Mouse (Mus musculus) neural tube, embryonic 13.5 days (tissue): ENCODE data around the gene Crhr1. TPM values are rescaled to one million over a fixed set of nuclear protein-coding genes. Genes with fewer than 3 reads are reported as not detected.

Source experiments
- ATAC-seq: fragments of 200-750 bp; cut with Nextera tagmentation; 2 replicates; pipeline ENCODE4 v1.8.0; 2017; ENCODE audit warnings: low read depth, mild to moderate bottlenecking, moderate TSS enrichment, moderate library complexity
- H3K27ac ChIP-seq: fragments of 300-500 bp; sonication (generic); replicated peaks from 2 replicates; pipeline ENCODE4 v1.5.1; 2015; ENCODE audit warnings: moderate library complexity, mild to moderate bottlenecking, inconsistent platforms
- H3K27me3 ChIP-seq: fragments of 300-500 bp; sonication (generic); 2 replicates; pipeline ENCODE4 v1.6.1; 2015; ENCODE audit warnings: mild to moderate bottlenecking, inconsistent platforms
- H3K36me3 ChIP-seq: fragments of 300-500 bp; sonication (generic); 2 replicates; pipeline ENCODE4 v1.6.1; 2015; ENCODE audit warnings: mild to moderate bottlenecking, inconsistent platforms
- H3K4me1 ChIP-seq: fragments of 300-500 bp; sonication (generic); replicated peaks from 2 replicates; pipeline ENCODE4 v1.6.1; 2015; ENCODE audit warnings: inconsistent platforms
- H3K4me2 ChIP-seq: fragments of 300-500 bp; sonication (generic); 2 replicates; pipeline ENCODE4 v1.6.1; 2015; ENCODE audit warnings: inconsistent platforms, mild to moderate bottlenecking, moderate library complexity
- H3K4me3 ChIP-seq: fragments of 300-500 bp; sonication (generic); 2 replicates; pipeline ENCODE4 v1.5.1; 2015; ENCODE audit warnings: mild to moderate bottlenecking, inconsistent platforms
- H3K9ac ChIP-seq: fragments of 300-500 bp; sonication (generic); 2 replicates; pipeline ENCODE4 v1.6.1; 2015; ENCODE audit warnings: moderate library complexity, mild to moderate bottlenecking, inconsistent platforms
- H3K9me3 ChIP-seq: fragments of 300-500 bp; sonication (generic); 2 replicates; pipeline ENCODE4 v1.6.1; 2016; ENCODE audit warnings: inconsistent platforms
- WGBS: fragments of 180-500 bp; shearing (Covaris S2); methylation state at CpG from one replicate; pipeline ENCODE4 v1.1.7; 2015; 5-methylcytosine and 5-hydroxymethylcytosine counted together
- polyA plus RNA-seq: library from polyadenylated mRNA; unstranded; fragments of >200 nt; fragmentation: Nextera tagmentation; extraction: Ambion mirVana; gene quantifications from 2 replicates; pipeline ENCODE4 v1.2.1, GENCODE M21; 2015

Crhr1 gene
- polyA plus RNA-seq: 3.7 and 3.9 TPM in 2 replicates

GRCm38 (mm10) chr11:104132580-104133441, at the start of gene Crhr1:
Gene Crhr1, plus strand, starts transcription at chr11:104132855.
- Histone ChIP-seq H3K9me3 (no peaks in the 10 kb centered on the region), H3K27ac (peak within 1 kb of the TSS; percentile 55; the same call in 1 of the 2 replicates), H3K9ac (peak within 1 kb of the TSS; percentile 81), H3K27me3 (peaks cover 84% of the 10 kb centered on the region), H3K36me3 (no peaks in the 10 kb centered on the region), H3K4me2 (peak within 1 kb of the TSS; percentile 93), H3K4me3 (peak within 1 kb of the TSS; percentile 61), H3K4me1 (peaks cover 25% of the 10 kb centered on the region)
- WGBS: under 1% methylated on average over 80 of the region's 80 CpGs
- peak; percentile 77 for ATAC-seq

GRCm38 (mm10) chr11:104083248-104083647, 49.4 kb upstream of the Crhr1 start:
- no peaks in the 10 kb centered on the region for H3K4me1 ChIP-seq
- 95% methylated on average over 6 of the region's 7 CpGs for WGBS
- ATAC-seq: no peak

GRCm38 (mm10) chr11:104083716-104084115, 48.9 kb upstream of the Crhr1 start:
- no peak overlapping the region for H3K4me3 ChIP-seq
- H3K27me3 ChIP-seq: no peaks in the 10 kb centered on the region
- H3K4me2 ChIP-seq: no peak overlapping the region
- ATAC-seq: no peak
- no peaks in the 10 kb centered on the region for H3K36me3 ChIP-seq
- 87% methylated on average over 6 of the region's 6 CpGs for WGBS
- no peak overlapping the region for H3K27ac ChIP-seq
- H3K4me1 ChIP-seq: no peaks in the 10 kb centered on the region
- no peak overlapping the region for H3K9ac ChIP-seq
- no peaks in the 10 kb centered on the region for H3K9me3 ChIP-seq

More at GRCm38 (mm10) chr11:104083248-104083647, 49.4 kb upstream of the Crhr1 start:
- H3K4me3 ChIP-seq: no peak overlapping the region
- H3K9ac ChIP-seq: no peak overlapping the region
- no peaks in the 10 kb centered on the region for H3K9me3 ChIP-seq
- no peak overlapping the region for H3K27ac ChIP-seq
- H3K4me2 ChIP-seq: no peak overlapping the region
- H3K36me3 ChIP-seq: no peaks in the 10 kb centered on the region
- H3K27me3 ChIP-seq: no peaks in the 10 kb centered on the region

- H3K9ac ChIP-seq: no peak overlapping the region
- no peaks in the 10 kb centered on the region for H3K27me3 ChIP-seq
- 49% methylated on average over 10 of the region's 10 CpGs for WGBS
- H3K36me3 ChIP-seq: no peaks in the 10 kb centered on the region
- no peaks in the 10 kb centered on the region for H3K9me3 ChIP-seq
- H3K27ac ChIP-seq: no peak overlapping the region
- no peak overlapping the region for H3K4me2 ChIP-seq
- no peaks in the 10 kb centered on the region for H3K4me1 ChIP-seq
- ATAC-seq: no peak
- H3K4me3 ChIP-seq: no peak overlapping the region
These were observed 44.1 kb upstream of the Crhr1 start for GRCm38 (mm10) chr11:104088519-104088918.

GRCm38 (mm10) chr11:104090769-104091168, 41.9 kb upstream of the Crhr1 start:
- Histone ChIP-seq H3K36me3 (no peaks in the 10 kb centered on the region), H3K4me1 (no peaks in the 10 kb centered on the region), H3K27ac (no peak overlapping the region), H3K27me3 (no peaks in the 10 kb centered on the region), H3K4me3 (no peak overlapping the region), H3K9ac (no peak overlapping the region), H3K9me3 (no peaks in the 10 kb centered on the region), H3K4me2 (no peak overlapping the region)
- no peak for ATAC-seq

GRCm38 (mm10) chr11:104095151-104095550, 37.5 kb upstream of the Crhr1 start:
- H3K36me3 ChIP-seq: no peaks in the 10 kb centered on the region
- no peak overlapping the region for H3K4me2 ChIP-seq
- H3K27me3 ChIP-seq: no peaks in the 10 kb centered on the region
- H3K4me3 ChIP-seq: no peak overlapping the region
- WGBS: 74% methylated on average over 3 of the region's 3 CpGs
- no peak overlapping the region for H3K27ac ChIP-seq
- no peaks in the 10 kb centered on the region for H3K9me3 ChIP-seq
- H3K4me1 ChIP-seq: 0 out of 2 replicates have a peak, but pooled peaks cover 10% of the 10 kb centered on the region
- no peak for ATAC-seq
- H3K9ac ChIP-seq: no peak overlapping the region

- ATAC-seq: no peak
These were observed 36.1 kb upstream of the Crhr1 start for GRCm38 (mm10) chr11:104096536-104096935.

GRCm38 (mm10) chr11:104099542-104099941, 33.1 kb upstream of the Crhr1 start:
- no peak for ATAC-seq
- no peaks in the 10 kb centered on the region for H3K36me3 ChIP-seq
- no peak overlapping the region for H3K27ac ChIP-seq
- no peak overlapping the region for H3K9ac ChIP-seq
- H3K4me1 ChIP-seq: peaks cover 29% of the 10 kb centered on the region
- no peaks in the 10 kb centered on the region for H3K9me3 ChIP-seq
- no peaks in the 10 kb centered on the region for H3K27me3 ChIP-seq
- H3K4me2 ChIP-seq: no peak overlapping the region
- H3K4me3 ChIP-seq: no peak overlapping the region
- WGBS: 25% methylated on average over 7 of the region's 7 CpGs

More at GRCm38 (mm10) chr11:104096536-104096935, 36.1 kb upstream of the Crhr1 start:
- no peak overlapping the region for H3K4me3 ChIP-seq
- H3K9ac ChIP-seq: no peak overlapping the region
- H3K4me2 ChIP-seq: no peak overlapping the region
- H3K36me3 ChIP-seq: no peaks in the 10 kb centered on the region
- 69% methylated on average over 7 of the region's 7 CpGs for WGBS
- 0 out of 2 replicates have a peak, but pooled peaks cover 10% of the 10 kb centered on the region for H3K4me1 ChIP-seq
- H3K9me3 ChIP-seq: no peaks in the 10 kb centered on the region
- H3K27me3 ChIP-seq: no peaks in the 10 kb centered on the region
- H3K27ac ChIP-seq: no peak overlapping the region

GRCm38 (mm10) chr11:104102641-104103040, 30.0 kb upstream of the Crhr1 start:
- no peak overlapping the region for H3K27ac ChIP-seq
- no peak overlapping the region for H3K4me3 ChIP-seq
- no peak overlapping the region for H3K9ac ChIP-seq
- H3K36me3 ChIP-seq: no peaks in the 10 kb centered on the region
- no peaks in the 10 kb centered on the region for H3K9me3 ChIP-seq
- ATAC-seq: no peak
- peaks cover 59% of the 10 kb centered on the region for H3K4me1 ChIP-seq
- no peak overlapping the region for H3K4me2 ChIP-seq
- H3K27me3 ChIP-seq: no peaks in the 10 kb centered on the region
- WGBS: 18% methylated on average over 8 of the region's 8 CpGs

GRCm38 (mm10) chr11:104106329-104106728, 26.3 kb upstream of the Crhr1 start:
- peaks cover 49% of the 10 kb centered on the region for H3K4me1 ChIP-seq
- no peak overlapping the region for H3K4me2 ChIP-seq
- H3K9me3 ChIP-seq: no peaks in the 10 kb centered on the region
- peak; percentile 66 for ATAC-seq
- no peaks in the 10 kb centered on the region for H3K36me3 ChIP-seq
- peak overlapping the region; percentile 62; the same call in 1 of the 2 replicates for H3K27ac ChIP-seq
- WGBS: 31% methylated on average over 5 of the region's 5 CpGs
- no peak overlapping the region for H3K4me3 ChIP-seq
- H3K9ac ChIP-seq: no peak overlapping the region
- no peaks in the 10 kb centered on the region for H3K27me3 ChIP-seq

GRCm38 (mm10) chr11:104106969-104107368, 25.7 kb upstream of the Crhr1 start:
- Histone ChIP-seq H3K27me3 (no peaks in the 10 kb centered on the region), H3K4me3 (no peak overlapping the region), H3K4me1 (peaks cover 48% of the 10 kb centered on the region), H3K9ac (0 out of 2 replicates have a peak overlapping the region, but pooled peaks have one; percentile 8), H3K4me2 (no peak overlapping the region), H3K36me3 (no peaks in the 10 kb centered on the region), H3K9me3 (no peaks in the 10 kb centered on the region), H3K27ac (peak overlapping the region; percentile 62)
- WGBS: 41% methylated on average over 2 of the region's 2 CpGs
- peak; percentile 12; the same call in 1 of the 2 replicates for ATAC-seq

GRCm38 (mm10) chr11:104110366-104110765, 22.3 kb upstream of the Crhr1 start:
- Histone ChIP-seq H3K27me3 (no peaks in the 10 kb centered on the region), H3K4me2 (no peak overlapping the region), H3K9ac (no peak overlapping the region), H3K4me1 (peaks cover 22% of the 10 kb centered on the region), H3K27ac (no peak overlapping the region), H3K9me3 (no peaks in the 10 kb centered on the region), H3K36me3 (no peaks in the 10 kb centered on the region), H3K4me3 (no peak overlapping the region)
- ATAC-seq: no peak
- WGBS: 70% methylated on average over 1 of the region's 1 CpGs
